Mouse (Mus musculus): ENCODE measurements around the gene Zswim7. TPM values are rescaled to one million over a fixed set of nuclear protein-coding genes. Genes with fewer than 3 reads are reported as not detected.

Zswim7 gene
- polyA plus RNA-seq, 1 experiment from 2014 or later = 13.4 TPM

- peaks cover 27% of the 10 kb centered on the region for H3K27me3 ChIP-seq (ENCODE audit: control insufficient read depth, insufficient read depth, low read length)
- under 1% methylated on average over 69 of the region's 69 CpGs for WGBS
Measured at GRCm38 (mm10) chr11:62248401-62249244, 32.6 kb downstream of the Zswim7 start, which contains the start of gene Adora2b. Gene Adora2b (plus strand): TSS chr11:62248984.

GRCm38 (mm10) chr11:62247759-62248400 is 33.3 kb downstream of the Zswim7 start:
- Histone ChIP-seq H3K4me3 (ENCODE audit: low read depth, low read length) (peak overlapping the region; percentile 45), H3K4me1 (ENCODE audit: control insufficient read depth, insufficient read depth, low read length) (peaks cover 6% of the 10 kb centered on the region; the same call in 1 of the 2 replicates), H3K36me3 (ENCODE audit: control insufficient read depth, insufficient read depth, low read length) (no peaks in the 10 kb centered on the region), H3K9me3 (ENCODE audit: control insufficient read depth, low read length) (no peaks in the 10 kb centered on the region), H3K9ac (ENCODE audit: low read length) (peak overlapping the region; percentile 37), H3K27me3 (ENCODE audit: control insufficient read depth, insufficient read depth, low read length) (peaks cover 27% of the 10 kb centered on the region), H3K27ac (ENCODE audit: low read depth, low read length) (no peak overlapping the region), H3K4me2 (peak overlapping the region; percentile 99)
- no peak for ATAC-seq (ENCODE audit: low FRiP score)
- DNase-seq (ENCODE audit: low spot score, missing footprints) = no peak
- WGBS = 43% methylated on average over 18 of the region's 18 CpGs

More at GRCm38 (mm10) chr11:62248401-62249244, 32.6 kb downstream of the Zswim7 start, which contains the start of gene Adora2b:
- H3K9ac ChIP-seq (ENCODE audit: low read length) = peak within 1 kb of the TSS; percentile 37
- no peak within 1 kb of the TSS for H3K27ac ChIP-seq (ENCODE audit: low read depth, low read length)
- H3K4me2 ChIP-seq = peak within 1 kb of the TSS; percentile 99
- H3K4me1 ChIP-seq (ENCODE audit: control insufficient read depth, insufficient read depth, low read length) = peaks cover 6% of the 10 kb centered on the region; the same call in 1 of the 2 replicates
- ATAC-seq (ENCODE audit: low FRiP score) = peak; percentile 96
- H3K9me3 ChIP-seq (ENCODE audit: control insufficient read depth, low read length) = no peaks in the 10 kb centered on the region
- H3K4me3 ChIP-seq (ENCODE audit: low read depth, low read length) = peak within 1 kb of the TSS; percentile 45
- DNase-seq (ENCODE audit: low spot score, missing footprints) = peak; percentile 99
- H3K36me3 ChIP-seq (ENCODE audit: control insufficient read depth, insufficient read depth, low read length) = no peaks in the 10 kb centered on the region

- Histone ChIP-seq H3K4me2 (no peak overlapping the region), H3K27ac (ENCODE audit: low read depth, low read length) (no peak overlapping the region), H3K9me3 (ENCODE audit: control insufficient read depth, low read length) (no peaks in the 10 kb centered on the region), H3K9ac (ENCODE audit: low read length) (no peak overlapping the region), H3K27me3 (ENCODE audit: control insufficient read depth, insufficient read depth, low read length) (peaks cover 9% of the 10 kb centered on the region), H3K36me3 (ENCODE audit: control insufficient read depth, insufficient read depth, low read length) (no peaks in the 10 kb centered on the region), H3K4me3 (ENCODE audit: low read depth, low read length) (no peak overlapping the region), H3K4me1 (ENCODE audit: control insufficient read depth, insufficient read depth, low read length) (peaks cover 5% of the 10 kb centered on the region; the same call in 1 of the 2 replicates)
- DNase-seq (ENCODE audit: low spot score, missing footprints) = peak; percentile 69
- no peak for ATAC-seq (ENCODE audit: low FRiP score)
- 92% methylated on average over 4 of the region's 4 CpGs for WGBS
Measured at GRCm38 (mm10) chr11:62244471-62244870, 36.7 kb downstream of the Zswim7 start.

GRCm38 (mm10) chr11:62243871-62244270 is 37.3 kb downstream of the Zswim7 start:
- Histone ChIP-seq H3K4me3 (ENCODE audit: low read depth, low read length) (no peak overlapping the region), H3K27ac (ENCODE audit: low read depth, low read length) (no peak overlapping the region), H3K4me1 (ENCODE audit: control insufficient read depth, insufficient read depth, low read length) (peaks cover 3% of the 10 kb centered on the region; the same call in 1 of the 2 replicates), H3K9me3 (ENCODE audit: control insufficient read depth, low read length) (no peaks in the 10 kb centered on the region), H3K9ac (ENCODE audit: low read length) (no peak overlapping the region), H3K36me3 (ENCODE audit: control insufficient read depth, insufficient read depth, low read length) (no peaks in the 10 kb centered on the region), H3K4me2 (no peak overlapping the region), H3K27me3 (ENCODE audit: control insufficient read depth, insufficient read depth, low read length) (peaks cover 7% of the 10 kb centered on the region)
- DNase-seq (ENCODE audit: low spot score, missing footprints) (peak; percentile 75), ATAC-seq (ENCODE audit: low FRiP score) (no peak)
- WGBS = 92% methylated on average over 8 of the region's 8 CpGs

- no peak overlapping the region for H3K27ac ChIP-seq (ENCODE audit: low read depth, low read length)
- DNase-seq (ENCODE audit: low spot score, missing footprints) = no peak
- H3K4me1 ChIP-seq (ENCODE audit: control insufficient read depth, insufficient read depth, low read length) = no peaks in the 10 kb centered on the region
- no peak overlapping the region for H3K9ac ChIP-seq (ENCODE audit: low read length)
- no peaks in the 10 kb centered on the region for H3K36me3 ChIP-seq (ENCODE audit: control insufficient read depth, insufficient read depth, low read length)
- ATAC-seq (ENCODE audit: low FRiP score) = no peak
- no peak overlapping the region for H3K4me3 ChIP-seq (ENCODE audit: low read depth, low read length)
- H3K9me3 ChIP-seq (ENCODE audit: control insufficient read depth, low read length) = no peaks in the 10 kb centered on the region
- 83% methylated on average over 12 of the region's 12 CpGs for WGBS
- H3K27me3 ChIP-seq (ENCODE audit: control insufficient read depth, insufficient read depth, low read length) = no peaks in the 10 kb centered on the region
- H3K4me2 ChIP-seq = no peak overlapping the region
Measured at GRCm38 (mm10) chr11:62240631-62241261, 40.4 kb downstream of the Zswim7 start.

GRCm38 (mm10) chr11:62224797-62225196 is 56.4 kb downstream of the Zswim7 start:
- H3K4me2 ChIP-seq = no peak overlapping the region
- no peak for DNase-seq (ENCODE audit: low spot score, missing footprints)
- H3K4me3 ChIP-seq (ENCODE audit: low read depth, low read length) = no peak overlapping the region
- ATAC-seq (ENCODE audit: low FRiP score) = no peak
- H3K9ac ChIP-seq (ENCODE audit: low read length) = no peak overlapping the region
- H3K27ac ChIP-seq (ENCODE audit: low read depth, low read length) = no peak overlapping the region
- 76% methylated on average over 4 of the region's 4 CpGs for WGBS
- no peaks in the 10 kb centered on the region for H3K36me3 ChIP-seq (ENCODE audit: control insufficient read depth, insufficient read depth, low read length)
- H3K27me3 ChIP-seq (ENCODE audit: control insufficient read depth, insufficient read depth, low read length) = no peaks in the 10 kb centered on the region
- H3K4me1 ChIP-seq (ENCODE audit: control insufficient read depth, insufficient read depth, low read length) = no peaks in the 10 kb centered on the region
- H3K9me3 ChIP-seq (ENCODE audit: control insufficient read depth, low read length) = no peaks in the 10 kb centered on the region

GRCm38 (mm10) chr11:62223962-62224361 is 57.2 kb downstream of the Zswim7 start:
- DNase-seq (ENCODE audit: low spot score, missing footprints) = no peak
- H3K27me3 ChIP-seq (ENCODE audit: control insufficient read depth, insufficient read depth, low read length) = no peaks in the 10 kb centered on the region
- H3K4me3 ChIP-seq (ENCODE audit: low read depth, low read length) = no peak overlapping the region
- no peaks in the 10 kb centered on the region for H3K36me3 ChIP-seq (ENCODE audit: control insufficient read depth, insufficient read depth, low read length)
- H3K4me1 ChIP-seq (ENCODE audit: control insufficient read depth, insufficient read depth, low read length) = no peaks in the 10 kb centered on the region
- no peak overlapping the region for H3K4me2 ChIP-seq
- no peaks in the 10 kb centered on the region for H3K9me3 ChIP-seq (ENCODE audit: control insufficient read depth, low read length)
- ATAC-seq (ENCODE audit: low FRiP score) = no peak
- 97% methylated on average over 7 of the region's 7 CpGs for WGBS
- H3K27ac ChIP-seq (ENCODE audit: low read depth, low read length) = no peak overlapping the region
- no peak overlapping the region for H3K9ac ChIP-seq (ENCODE audit: low read length)

- no peak overlapping the region for H3K27ac ChIP-seq (ENCODE audit: low read depth, low read length)
- H3K9me3 ChIP-seq (ENCODE audit: control insufficient read depth, low read length) = no peaks in the 10 kb centered on the region
- H3K36me3 ChIP-seq (ENCODE audit: control insufficient read depth, insufficient read depth, low read length) = no peaks in the 10 kb centered on the region
- no peak overlapping the region for H3K9ac ChIP-seq (ENCODE audit: low read length)
- no peak for DNase-seq (ENCODE audit: low spot score, missing footprints)
- 91% methylated on average over 5 of the region's 5 CpGs for WGBS
- H3K4me1 ChIP-seq (ENCODE audit: control insufficient read depth, insufficient read depth, low read length) = no peaks in the 10 kb centered on the region
- no peak overlapping the region for H3K4me2 ChIP-seq
- ATAC-seq (ENCODE audit: low FRiP score) = no peak
- no peak overlapping the region for H3K4me3 ChIP-seq (ENCODE audit: low read depth, low read length)
- H3K27me3 ChIP-seq (ENCODE audit: control insufficient read depth, insufficient read depth, low read length) = no peaks in the 10 kb centered on the region
Measured at GRCm38 (mm10) chr11:62223416-62223815, 57.8 kb downstream of the Zswim7 start.
